Mouse (Mus musculus) liver, embryonic 14.5 days (tissue): ENCODE measurements around the gene Olfr1381.
A peak's percentile ranks its signal among the peaks of the same experiment; 100 is the strongest.
"Not testable (repeated sequence)": the region's sequence is repeated elsewhere in the genome, so short reads cannot be mapped to it uniquely, and the experiment has no call there.

ENCODE experiments used
- CTCF ChIP-seq: IDR thresholded peaks from 2 replicates; pipeline ENCODE4 v1.5.1; 2016; ENCODE audit warnings: antibody characterized with exemption, low read depth, control low read depth
- EP300 ChIP-seq: IDR thresholded peaks from 2 replicates; pipeline ENCODE4 v1.6.1; 2016; ENCODE audit warnings: antibody characterized with exemption, low read depth

- TF ChIP-seq EP300: not testable (repeated sequence)
- 0 out of 2 replicates have a peak, but pooled peaks have one; percentile 27 for TF ChIP-seq CTCF
These were observed 10.8 kb downstream of the Olfr1381 start for GRCm38 (mm10) chr11:49554033-49554432.
